Mouse (Mus musculus): ENCODE data around the gene Pes1.
"Not testable (repeated sequence)": the region's sequence is repeated elsewhere in the genome, so short reads cannot be mapped to it uniquely, and the experiment has no call there.

The Pes1 gene

DNA sequence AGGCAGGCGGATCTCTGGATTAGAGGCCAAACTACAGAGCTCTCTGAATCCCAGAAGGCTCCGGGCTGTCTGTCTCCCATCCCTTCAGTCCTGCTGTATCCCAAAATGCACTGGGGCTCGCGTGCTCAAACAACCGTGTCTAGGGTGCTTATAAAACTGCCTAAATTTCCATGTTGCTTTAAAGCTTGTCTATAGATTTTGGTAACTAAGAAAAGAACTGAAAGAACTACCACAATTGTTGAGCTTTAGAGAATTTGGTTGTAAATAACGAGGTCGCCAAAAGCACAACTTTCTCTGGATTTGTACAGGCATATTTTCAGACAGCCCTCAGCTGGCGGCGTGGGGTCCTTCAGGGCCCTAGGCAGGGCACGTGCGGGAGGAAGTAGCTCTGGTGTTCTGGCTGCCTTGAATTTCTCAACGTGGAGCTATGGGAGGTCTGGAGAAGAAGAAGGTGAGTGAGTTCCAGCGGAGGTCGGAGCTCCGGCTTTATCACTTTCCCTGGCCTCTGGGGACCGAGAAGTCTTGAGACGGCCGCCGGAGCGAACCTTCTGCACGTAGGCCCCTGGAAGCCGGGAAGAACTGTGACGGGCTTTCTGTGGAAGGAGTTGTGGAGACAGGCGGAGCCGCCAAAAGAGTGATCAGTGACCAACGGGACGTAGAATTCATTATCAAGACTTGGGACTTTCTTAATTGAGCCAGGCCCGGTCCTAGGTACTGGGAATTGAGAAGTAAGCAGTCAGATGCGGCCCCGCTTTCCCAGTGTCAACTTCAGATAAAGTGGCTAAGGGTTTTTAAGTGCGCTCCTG lies at the start of gene Pes1:
Gene Pes1, plus strand, starts transcription at position 366 of the 806 bp plus-strand sequence.
- DNase-seq = peak; percentile 84

DNA sequence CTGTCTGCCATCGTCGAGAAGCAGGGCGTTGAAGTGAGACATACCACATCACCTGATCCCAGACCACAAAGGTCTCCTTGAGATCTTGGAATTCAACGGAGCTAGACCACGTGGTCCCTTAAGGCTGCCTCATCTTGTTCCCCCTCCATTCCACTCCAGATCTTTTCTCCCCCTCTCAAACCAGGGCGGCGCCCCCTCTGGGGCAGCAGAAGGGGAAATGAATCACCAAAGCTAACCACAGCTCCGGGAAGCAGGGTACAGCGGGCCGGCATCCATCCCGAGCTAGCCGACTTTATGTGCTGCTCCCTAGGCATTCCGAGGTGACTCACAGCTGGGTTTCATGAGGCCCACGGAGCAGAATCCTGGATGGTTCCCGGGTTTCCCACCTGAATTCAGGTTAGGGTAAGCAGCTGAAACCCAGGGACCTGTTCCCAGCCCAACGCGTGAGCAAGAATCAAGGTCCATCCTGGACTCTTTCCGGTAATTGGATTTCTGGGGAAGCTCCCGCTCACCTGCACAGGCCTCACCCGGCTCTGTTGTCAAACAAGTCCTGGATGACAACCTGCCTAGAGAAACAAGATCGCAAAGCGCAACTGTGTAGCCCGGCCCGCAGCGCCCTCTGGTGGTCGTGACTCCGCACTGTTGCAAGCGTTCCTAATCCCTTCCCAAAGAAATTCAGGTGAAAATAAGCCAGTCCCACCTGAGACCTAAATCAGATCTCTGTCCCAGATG lies 49.5 kb upstream of the Pes1 start, which contains the start of gene Slc35e4:
Gene Slc35e4, minus strand, starts transcription at position 556 of the 732 bp plus-strand sequence.
- peak; percentile 79 for DNase-seq

DNA sequence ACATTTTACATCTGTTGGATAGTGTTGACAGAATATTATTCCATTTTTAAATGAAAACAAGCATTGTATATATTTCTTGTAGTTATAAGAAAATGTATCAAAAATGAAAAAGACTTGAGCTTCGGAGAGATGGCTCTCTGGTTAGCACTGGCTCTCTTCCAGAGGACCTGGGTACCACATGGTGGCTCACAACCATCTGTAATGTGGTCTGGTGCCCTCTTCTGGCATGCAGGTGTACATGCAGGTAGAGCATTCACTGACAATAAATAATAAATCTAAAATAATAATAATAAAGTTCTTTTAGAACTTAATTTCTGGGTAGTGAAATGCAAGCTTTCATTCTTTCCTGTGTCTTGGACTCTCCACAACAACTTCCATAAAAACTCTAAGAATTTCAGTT lies 45.0 kb upstream of the Pes1 start:
- no peak for DNase-seq

DNA sequence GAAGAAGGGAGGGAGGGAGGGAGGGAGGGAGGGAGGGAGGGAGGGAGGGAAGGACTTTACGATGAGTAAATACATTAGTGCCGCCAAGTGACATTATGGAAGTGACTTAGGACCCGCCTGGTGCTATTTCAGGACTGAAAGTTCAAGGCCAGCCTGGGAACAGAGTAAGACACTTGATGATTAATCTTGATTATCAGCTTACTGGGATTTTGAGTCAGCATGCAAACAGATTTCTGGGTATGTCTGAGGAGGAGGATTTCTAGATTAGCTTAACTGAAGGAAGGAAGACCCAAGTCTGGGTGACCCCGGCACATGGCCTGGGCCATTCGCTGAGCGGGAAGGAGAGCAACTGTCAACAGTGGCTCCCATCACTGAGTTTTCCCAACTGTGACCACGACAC lies 43.3 kb upstream of the Pes1 start:
- no peak for DNase-seq

DNA sequence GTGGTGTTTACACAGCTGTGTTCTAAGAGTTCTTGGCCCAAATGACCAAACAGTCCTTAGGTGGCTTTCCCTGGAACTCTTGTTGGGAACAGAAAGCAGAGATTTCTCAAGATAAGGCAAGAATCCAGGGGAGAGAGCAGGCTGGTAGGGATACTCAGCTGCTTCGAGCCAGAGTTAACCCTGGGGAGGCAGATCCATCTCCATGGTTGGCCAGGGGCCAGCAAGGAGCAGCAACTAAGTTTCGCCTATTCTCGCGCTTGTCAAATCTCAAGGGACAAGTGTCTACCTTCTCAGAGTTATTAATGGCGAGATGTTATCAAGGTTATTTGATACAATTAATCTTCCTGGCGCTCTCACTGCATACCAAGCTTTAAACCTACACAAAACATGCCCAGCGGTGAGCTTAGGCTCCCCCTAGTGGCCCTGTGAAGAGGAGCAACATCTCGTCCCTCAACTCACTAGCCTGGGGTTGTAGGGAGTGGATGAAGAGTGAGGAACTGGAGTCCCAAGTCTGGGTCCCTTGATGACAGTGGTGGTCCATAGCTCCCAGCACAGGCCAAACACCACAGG lies 42.4 kb upstream of the Pes1 start:
- peak; percentile 66 for DNase-seq

DNA sequence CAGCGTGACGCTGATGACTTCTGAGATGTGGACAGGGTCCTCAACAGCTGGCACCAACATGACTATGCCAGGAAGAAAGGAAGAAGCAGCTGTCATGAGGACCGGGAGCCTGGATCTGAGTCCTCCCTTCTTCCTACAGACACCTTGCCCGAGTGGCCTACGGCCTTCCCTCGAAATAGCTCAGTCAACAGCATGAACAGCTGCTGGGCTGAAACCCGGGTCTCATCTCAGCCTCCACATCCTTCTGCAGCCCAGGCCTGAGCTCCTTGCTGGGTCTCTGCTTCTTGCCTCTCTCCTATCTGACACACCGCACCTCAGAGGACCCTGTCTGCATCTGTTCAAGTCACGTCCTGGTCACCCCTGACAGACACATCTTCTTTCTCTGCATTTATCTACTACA lies 41.7 kb upstream of the Pes1 start:
- DNase-seq = no peak

DNA sequence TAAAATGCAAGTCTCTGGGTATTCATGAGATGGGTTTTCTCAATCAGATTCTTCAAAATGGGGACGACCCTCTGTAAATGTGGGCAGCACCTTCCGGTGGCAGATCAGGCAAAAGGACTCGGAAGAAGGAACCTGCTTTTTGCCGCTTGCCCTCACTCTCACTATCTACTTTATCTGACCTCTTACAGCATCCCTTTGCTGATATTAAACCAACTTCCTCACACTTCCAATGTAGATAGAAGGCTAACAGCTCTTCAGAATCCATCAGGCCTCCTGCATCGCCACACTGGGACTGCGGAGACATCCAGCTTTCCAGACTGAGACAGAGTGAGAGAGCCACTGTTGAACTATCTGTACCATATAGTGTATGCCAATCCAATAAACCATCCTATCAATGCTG lies 41.0 kb upstream of the Pes1 start:
- no peak for DNase-seq

DNA sequence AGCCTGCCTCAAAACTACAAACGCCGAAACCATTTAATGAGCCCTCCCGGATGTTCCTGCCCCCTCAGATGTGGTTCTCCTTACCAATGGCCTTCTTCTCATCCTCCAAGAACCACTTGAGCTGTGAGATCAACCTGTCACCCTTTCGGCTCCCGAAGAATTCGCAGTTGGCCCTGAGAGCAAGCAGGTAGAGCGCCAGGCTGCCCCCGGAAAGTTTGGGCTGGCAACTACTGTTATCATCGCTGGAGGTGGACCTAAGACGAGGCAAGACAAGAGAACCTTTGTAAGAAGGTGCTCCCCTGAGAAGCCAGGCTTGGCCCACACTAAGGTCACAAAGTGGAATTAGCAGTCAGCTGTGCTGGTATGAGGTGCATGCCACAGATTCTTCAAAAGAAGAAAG lies 37.9 kb upstream of the Pes1 start:
- no peak for DNase-seq

DNA sequence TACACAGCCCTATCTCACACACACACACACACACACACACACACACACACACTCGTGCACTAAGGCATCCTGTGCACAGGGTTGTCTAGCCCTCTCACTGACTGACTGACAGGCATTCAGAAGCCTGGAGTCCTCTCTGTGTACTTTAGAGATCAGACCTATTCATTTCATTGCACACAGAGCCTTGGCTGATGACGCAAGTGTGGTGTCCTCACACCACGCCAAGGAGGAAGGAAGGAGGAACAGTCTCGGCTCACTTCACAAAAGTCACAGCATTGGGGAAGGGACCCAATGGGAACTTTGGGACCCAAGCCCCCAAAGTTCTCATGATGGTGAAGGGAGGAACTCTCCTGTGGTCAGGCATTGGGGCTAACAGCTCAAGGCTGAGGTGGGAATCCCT lies 33.8 kb upstream of the Pes1 start:
- DNase-seq = no peak

DNA sequence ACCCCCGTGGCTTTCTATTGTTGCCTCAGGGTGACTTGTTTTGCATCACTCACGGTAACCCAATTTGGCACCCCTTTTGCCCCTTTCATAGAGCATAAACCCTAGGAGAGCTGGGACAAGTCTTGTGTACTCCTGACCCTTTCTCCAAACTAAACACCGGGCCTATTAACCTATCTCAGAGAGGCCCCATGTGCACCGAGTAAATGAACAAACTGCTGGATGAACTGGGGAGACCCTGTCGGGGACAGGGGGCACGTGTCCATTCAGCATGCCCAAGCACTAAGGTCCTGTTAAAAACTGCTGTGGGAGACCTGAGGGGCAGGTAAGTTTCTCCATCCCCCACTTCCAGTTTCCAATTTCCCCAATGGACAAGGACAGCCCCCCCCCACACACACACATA lies 32.8 kb upstream of the Pes1 start:
- DNase-seq = no peak

DNA sequence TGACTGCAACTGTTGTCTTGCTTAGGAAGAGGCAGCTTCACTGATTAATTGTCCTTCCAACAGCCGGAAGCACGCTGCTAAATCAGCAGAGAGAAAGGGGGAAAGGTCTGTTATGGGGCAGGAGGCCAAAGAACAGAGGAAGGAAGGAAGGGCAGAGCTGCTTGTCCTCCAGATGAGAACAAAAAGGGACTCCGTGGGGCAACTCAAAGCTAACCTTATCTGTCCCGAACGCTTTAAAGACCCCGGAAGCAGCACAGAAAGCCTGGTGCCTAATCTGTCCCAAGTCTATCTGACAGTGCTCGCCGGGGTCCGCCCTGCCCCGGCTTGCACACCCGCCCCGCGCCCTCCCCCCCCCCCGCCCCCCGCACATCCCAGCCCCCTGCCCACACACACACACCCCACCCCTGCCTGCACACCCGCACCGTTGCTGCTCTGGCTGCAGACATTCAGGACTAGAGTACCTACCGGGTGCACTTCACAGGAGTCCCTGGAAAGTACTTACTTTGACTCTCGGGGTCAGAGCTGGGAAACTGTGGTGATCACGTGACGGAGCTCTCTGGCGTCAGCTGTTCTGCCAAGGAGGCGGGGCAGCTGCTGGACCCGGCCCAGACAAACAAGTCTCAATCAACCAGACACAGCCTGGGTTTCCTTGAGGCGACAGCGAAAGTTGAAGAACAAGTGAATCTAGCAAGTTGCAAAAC lies 32.1 kb upstream of the Pes1 start, which contains the start of gene Tcn2:
Gene Tcn2, minus strand, starts transcription at position 649 of the 701 bp plus-strand sequence.
- DNase-seq = peak; percentile 68

DNA sequence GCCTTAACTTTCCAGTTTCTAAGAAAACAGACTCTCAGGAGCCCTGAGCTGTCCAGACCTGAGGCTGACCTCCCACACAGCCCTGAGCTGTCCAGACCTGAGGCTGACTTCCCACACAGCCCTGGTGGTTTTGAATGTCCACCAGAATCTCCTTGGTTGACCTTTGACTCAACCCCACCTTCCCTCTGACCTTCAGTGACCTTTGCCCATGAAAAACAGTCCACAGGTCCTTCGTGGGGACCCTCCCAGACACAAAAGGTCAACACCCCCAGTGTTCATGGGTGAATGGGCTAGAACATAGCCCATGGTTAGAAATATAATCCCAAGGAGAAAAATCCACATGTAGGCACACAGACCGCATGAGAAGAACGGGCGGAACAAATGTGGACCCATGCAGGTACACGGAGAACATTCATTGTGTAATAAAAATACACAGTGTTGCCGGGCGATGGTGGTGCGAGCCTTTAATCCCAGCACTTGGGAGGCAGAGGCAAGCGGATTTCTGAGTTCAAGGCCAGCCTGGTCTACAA lies 30.0 kb upstream of the Pes1 start:
- DNase-seq = no peak

DNA sequence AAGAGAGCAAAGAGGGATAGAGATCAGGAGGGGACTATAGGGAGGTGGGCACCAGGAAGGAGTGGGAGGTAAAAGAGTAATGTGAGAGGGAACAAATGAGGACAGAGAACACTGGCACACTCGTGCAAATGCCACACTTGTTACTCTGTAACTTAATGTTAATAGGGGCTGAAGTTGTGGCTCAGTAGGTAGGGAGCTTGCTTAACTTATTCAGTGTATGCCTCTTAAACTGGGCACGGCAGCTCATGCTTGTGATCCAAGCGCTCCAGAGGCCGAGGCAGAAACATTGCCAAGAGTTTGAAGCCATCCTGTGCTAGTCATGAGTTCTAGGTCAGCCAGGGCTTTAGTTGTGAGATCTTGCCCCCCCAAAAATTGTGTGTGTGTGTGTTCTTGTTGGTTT lies 28.6 kb upstream of the Pes1 start:
- DNase-seq = no peak

DNA sequence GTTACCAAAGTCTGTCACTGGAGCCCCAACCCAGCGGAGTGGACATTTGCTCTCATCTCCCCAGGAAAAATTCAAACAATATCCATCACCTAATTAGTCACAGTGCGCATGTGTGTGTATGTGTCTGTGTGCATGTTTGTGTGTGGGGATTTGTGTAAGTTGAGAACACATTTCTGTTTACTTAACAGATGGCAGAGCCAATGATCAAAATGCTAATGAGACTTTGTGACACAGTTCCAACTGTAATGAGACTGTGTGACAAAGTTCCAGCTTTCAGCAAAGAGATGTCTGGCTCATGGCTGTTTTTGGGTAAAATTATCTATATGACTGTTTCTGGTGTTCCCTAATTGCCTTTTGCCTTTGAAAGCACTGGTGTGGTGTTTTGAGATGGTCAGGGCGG lies 27.5 kb upstream of the Pes1 start:
- DNase-seq = no peak

DNA sequence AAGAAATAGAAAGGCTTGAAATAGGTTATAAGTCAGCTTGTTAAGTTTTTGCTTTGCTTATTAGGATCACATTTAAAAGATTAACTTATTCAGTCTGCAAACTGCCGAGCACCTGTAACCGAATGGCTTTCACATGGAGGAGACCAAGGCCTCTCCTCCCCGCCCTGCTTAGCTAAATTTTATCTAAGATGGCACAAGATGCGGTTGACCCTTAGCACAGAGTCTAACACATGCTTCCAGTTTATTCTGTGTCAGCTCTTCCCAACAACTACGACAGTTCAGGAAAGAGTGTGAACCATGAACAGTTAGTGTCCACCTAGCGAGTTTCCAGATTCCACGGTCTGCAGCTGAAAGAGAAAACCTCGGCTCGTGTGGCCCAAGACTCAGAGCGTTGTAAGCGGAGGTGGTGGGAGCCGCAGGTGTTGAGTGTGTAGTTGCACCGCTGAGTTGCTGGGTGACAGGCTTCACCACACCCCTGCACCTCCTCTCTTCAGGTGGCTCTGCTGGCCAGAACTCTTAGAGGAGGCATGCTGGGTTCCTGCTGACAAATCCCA lies 26.4 kb upstream of the Pes1 start:
- DNase-seq = no peak

DNA sequence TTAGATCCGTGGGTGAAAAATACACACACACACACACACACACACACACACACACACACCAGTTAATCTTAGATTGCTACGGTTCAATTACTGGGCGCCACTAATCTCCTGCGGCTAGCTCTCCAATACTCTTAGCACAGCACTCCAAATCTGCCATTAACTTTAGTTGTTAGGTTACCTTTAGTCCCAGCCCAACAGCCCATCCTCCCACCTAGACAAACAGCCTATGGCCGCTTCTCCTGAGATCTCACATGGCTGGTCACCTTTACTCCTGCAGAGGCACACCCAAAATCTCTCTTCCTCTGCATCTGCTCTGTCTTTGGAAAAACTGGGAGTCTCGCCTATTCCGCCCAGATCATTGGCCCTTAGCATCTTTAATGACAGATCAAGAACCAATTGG lies 22.4 kb upstream of the Pes1 start:
- no peak for DNase-seq

DNA sequence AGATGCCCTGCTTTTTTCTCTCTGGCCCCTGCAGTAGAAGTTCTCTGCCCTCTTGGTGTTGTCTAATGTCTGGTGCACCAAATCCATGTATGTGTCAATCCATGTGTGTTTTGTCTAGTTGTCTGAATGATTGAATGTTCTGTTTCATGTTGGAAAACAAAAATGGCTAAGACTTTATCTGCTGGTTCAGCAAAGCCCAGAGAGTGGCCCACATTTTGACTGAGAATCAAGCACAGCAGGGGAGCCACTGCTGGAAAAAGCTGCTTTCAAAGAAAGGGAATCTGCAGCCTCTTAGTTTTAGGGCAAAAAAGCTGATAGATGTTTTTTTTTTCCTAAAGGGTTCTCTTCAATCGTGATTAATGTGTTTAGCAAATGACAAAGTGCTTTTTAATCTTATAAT lies 17.4 kb upstream of the Pes1 start:
- no peak for DNase-seq

DNA sequence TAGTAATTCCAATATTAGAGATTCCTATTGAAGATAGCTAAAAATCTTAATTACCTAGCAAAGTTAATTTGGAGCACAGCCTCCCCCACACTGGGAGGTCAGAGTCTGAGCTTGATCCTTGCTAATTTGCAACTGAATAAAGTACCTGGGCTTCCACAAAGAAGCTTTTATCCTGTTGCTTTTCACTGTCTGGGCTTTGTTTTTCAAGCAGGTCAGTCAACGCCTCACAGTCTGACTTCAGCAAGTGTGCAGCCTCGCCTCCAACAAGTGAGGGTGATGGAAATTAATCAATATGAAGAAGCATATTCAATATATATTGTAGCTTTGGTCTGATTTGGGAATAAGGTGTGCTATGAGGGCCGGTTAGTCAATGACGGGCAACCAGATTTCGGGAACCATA lies 8.9 kb upstream of the Pes1 start:
- DNase-seq = not testable (repeated sequence)

DNA sequence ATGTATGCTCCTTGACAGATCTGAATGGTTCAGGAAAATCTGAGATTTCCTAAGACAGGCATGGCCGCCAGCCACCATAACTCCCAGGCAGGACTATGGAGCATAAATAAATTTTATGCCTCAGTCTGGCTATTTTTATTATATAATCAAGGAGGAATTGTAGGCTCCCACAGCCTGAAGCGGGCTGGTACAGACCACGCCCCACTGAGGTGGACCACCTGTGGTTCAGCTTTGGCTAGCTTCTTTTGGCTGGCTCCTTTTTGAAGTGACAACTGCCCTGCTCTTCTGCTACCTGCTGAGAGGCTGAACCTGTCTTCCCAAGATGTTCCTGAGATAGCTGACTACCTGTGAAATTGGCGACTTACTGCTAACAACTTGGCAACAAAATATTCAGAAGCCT lies 8.4 kb upstream of the Pes1 start:
- DNase-seq = not testable (repeated sequence)

DNA sequence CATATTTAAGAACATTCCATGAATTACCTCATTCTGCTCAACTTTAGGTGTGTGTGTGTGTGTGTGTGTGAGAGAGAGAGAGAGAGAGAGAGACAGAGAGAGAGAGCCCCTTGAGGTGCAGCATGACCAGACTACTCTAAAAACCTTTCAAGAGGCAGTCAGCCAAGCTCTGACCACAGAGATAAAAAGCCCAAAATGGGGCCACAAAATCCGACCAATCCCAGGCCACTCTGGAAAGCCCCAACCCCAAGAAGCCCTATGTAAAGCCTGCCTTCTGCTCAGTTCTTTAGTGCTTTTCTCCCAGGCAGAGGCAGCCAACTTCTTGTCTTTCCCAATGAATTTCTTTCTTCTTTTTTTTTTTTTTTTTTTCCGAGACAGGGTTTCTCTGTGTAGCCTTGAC lies 2.9 kb upstream of the Pes1 start:
- no peak for DNase-seq

DNA sequence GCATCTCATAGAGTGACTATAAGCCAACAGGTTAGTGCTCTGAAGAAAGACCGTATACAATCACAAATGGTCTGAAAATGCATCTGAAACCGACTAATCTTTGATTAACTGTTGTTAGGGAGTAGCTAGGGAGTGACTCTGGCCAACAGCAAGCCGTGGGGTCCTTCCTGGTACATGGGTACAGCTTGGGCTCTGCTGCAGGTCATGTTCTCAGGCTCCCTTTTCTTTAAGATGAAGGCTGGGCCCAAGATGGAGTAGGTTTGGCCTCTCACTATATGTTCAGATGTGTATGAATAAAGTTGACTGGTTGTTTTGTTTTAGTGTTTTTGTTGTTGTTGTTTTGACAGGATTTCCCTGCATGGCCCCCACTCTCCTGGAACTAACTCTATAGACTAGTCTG lies 2.0 kb upstream of the Pes1 start:
- no peak for DNase-seq

DNA sequence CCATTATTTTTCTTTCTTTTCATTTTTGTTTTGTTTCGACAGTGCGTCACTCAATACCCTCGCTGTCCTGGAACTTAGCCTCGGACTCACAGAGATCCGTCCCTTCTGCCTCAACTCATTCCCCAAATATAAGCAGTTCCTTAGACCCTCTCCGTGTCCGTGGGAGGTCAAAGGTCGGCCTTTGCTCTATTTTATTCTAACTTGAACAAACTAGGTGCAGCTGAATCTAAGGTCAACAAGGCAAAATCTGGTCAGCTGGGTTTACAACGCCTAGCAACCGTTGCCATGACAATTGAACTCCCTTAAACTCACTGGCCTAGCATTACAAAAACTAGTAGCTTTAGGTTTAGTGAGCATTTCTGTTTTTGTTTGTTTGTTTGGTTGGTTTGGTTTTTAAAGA lies 620 bp upstream of the Pes1 start:
- no peak for DNase-seq

Data from right cerebral cortex, adult 18-20 months (tissue).